Mouse (Mus musculus): Measurements from ENCODE around the gene Lta. TPM values are rescaled to one million over a fixed set of nuclear protein-coding genes. Genes with fewer than 3 reads are reported as not detected.
A peak's percentile ranks its signal among the peaks of the same experiment; 100 is the strongest.
"Not testable (repeated sequence)": the region's sequence is repeated elsewhere in the genome, so short reads cannot be mapped to it uniquely, and the experiment has no call there.

The Lta gene
- polyA plus RNA-seq, 1 experiment from 2014 or later = not detected

DNA sequence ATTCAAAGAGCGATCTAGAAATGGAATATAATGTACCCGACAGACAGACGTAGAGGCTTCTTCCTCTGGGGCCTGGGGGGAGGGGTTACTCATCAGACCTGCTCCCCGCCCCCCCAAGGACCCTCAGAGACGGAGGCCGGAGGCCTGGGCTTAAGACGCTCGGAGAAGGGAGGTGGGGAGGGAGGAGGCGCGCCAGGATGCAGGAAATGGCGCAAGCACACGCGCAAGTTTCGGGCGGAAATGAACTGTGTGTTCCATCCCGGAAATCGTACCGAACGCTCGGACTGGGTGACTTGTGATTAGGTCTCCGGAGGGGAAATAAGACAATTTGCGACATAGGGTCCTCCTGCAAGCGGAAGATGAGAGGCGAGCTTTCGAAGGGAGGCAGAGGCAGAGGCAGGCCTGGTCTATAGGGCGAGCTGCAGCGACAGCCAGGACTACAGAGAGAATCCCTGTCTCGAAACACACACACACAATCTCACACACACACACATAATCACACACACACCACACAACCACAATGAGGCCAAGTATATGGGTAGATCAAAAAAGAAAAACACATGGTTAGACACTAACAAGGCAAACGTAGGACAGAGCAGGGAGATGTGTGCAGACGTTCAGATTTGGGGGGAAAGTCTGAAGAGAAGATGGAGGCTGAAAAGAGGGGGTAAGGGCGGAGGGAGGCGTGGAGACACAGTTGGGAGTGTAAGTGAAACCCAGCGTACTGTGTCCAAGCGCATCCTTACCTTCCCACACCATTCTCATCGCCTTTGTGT, 30.7 kb upstream of the Lta start, which contains the start of gene Nfkbil1:
TSS of gene Nfkbil1 (minus strand) at position 179 of the 776 bp plus-strand sequence.
- no peaks in the 10 kb centered on the region for H3K27me3 ChIP-seq (replicated peaks)
- H3K27ac ChIP-seq = peak within 1 kb of the TSS; percentile 90
- H3K9ac ChIP-seq = peak within 1 kb of the TSS; percentile 90
- peak within 1 kb of the TSS; percentile 96 for H3K4me2 ChIP-seq
- H3K36me3 ChIP-seq = peaks cover 21% of the 10 kb centered on the region
- 1% methylated on average over 35 of the region's 35 CpGs for WGBS (ENCODE audit: insufficient replicate concordance)
- peak within 1 kb of the TSS; percentile 77 for H3K4me3 ChIP-seq
- H3K4me1 ChIP-seq = peaks cover 66% of the 10 kb centered on the region
- no peaks in the 10 kb centered on the region for H3K9me3 ChIP-seq (replicated peaks)
- ATAC-seq = peak; percentile 79

GRCm38 (mm10) chr17:35234903-35235302, 29.8 kb upstream of the Lta start:
- Histone ChIP-seq H3K36me3 (peaks cover 30% of the 10 kb centered on the region), H3K4me2 (peak overlapping the region; percentile 96), H3K4me1 (peaks cover 59% of the 10 kb centered on the region), H3K27ac (peak overlapping the region; percentile 90), H3K9me3 (replicated peaks) (no peaks in the 10 kb centered on the region), H3K9ac (peak overlapping the region; percentile 90), H3K4me3 (peak overlapping the region; percentile 77), H3K27me3 (replicated peaks) (no peaks in the 10 kb centered on the region)
- no peak; the same call in 1 of the 2 replicates for ATAC-seq
- WGBS (ENCODE audit: insufficient replicate concordance) = 1% methylated on average over 31 of the region's 31 CpGs

GRCm38 (mm10) chr17:35234090-35234489, 28.9 kb upstream of the Lta start:
- Histone ChIP-seq H3K4me3 (peak overlapping the region; percentile 77), H3K4me2 (peak overlapping the region; percentile 96), H3K27ac (peak overlapping the region; percentile 49), H3K36me3 (peaks cover 38% of the 10 kb centered on the region), H3K4me1 (peaks cover 56% of the 10 kb centered on the region), H3K9ac (0 out of 2 replicates have a peak overlapping the region, but pooled peaks have one; percentile 90)
- WGBS (ENCODE audit: insufficient replicate concordance) = 62% methylated on average over 7 of the region's 7 CpGs
- not testable (repeated sequence) for H3K9me3 ChIP-seq (replicated peaks); H3K27me3 ChIP-seq (replicated peaks); ATAC-seq

DNA sequence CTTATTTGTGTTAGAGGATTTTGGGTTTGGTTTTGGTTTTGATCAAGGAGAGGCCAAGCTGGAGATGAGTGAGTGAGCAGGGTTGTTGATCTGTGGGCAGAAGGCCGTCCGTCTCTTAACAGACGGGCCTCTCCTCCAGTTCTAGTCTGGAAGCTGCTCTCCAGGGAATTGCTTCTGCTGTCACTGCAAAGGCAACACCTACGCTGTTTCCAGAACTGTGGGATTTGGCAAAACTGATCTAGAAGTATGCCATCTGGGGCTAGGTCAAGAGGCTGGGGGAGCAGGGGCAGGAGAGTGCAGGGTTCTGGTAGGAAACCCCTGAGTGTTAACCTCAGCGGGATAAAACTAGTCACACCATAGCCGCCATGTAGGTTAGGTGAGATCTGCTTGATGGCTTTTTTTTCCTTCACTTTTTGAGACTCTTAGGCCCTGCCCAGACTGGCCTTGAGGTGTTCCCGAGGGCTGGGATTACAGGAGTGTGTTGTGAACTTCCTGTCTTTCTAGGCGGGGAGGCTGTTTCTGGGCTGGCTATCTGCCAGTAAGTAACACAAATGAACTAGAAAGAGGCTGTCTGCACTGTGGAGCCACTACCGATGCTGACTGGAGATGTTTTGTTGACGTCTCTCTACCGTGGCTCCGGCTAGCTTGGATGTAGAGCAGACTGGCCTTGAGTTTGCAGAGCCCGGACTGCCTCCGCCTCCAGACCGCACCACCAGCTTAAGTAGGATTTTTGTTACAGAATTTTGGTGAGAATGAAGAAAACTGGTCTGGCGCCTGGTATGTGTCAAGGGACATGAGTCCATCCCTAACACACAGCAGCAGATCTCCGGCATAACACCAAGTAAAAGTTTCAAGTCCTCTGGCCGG, 28.2 kb upstream of the Lta start, which contains the start of gene Atp6v1g2:
TSS of gene Atp6v1g2 (plus strand) at position 547 of the 867 bp plus-strand sequence.
- Histone ChIP-seq H3K36me3 (peaks cover 45% of the 10 kb centered on the region), H3K27me3 (replicated peaks) (no peaks in the 10 kb centered on the region), H3K27ac (peak within 1 kb of the TSS; percentile 90), H3K4me1 (peaks cover 56% of the 10 kb centered on the region), H3K9me3 (replicated peaks) (no peaks in the 10 kb centered on the region), H3K4me3 (peak within 1 kb of the TSS; percentile 77), H3K4me2 (peak within 1 kb of the TSS; percentile 96), H3K9ac (peak within 1 kb of the TSS; percentile 90)
- 71% methylated on average over 18 of the region's 18 CpGs for WGBS (ENCODE audit: insufficient replicate concordance)
- ATAC-seq = no peak

DNA sequence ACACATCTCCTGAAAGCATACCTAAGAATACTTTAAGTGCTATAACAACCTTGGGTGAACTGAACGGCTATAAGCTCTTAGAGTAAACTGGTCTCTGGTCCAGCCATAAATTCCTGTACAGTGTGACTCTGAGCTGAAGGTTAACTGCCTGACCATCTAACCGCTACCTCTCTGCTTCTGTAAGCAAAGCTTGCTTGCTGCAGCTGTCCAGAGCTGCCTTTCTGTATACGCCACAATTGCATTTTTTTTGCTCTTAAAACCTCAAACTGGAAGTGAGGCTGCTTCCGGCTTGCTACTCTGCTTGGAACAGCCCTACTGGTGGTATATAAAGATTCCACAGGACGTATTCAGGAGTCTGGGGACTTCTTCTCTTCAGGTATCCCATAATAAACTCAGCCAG, 27.5 kb upstream of the Lta start:
- WGBS (ENCODE audit: insufficient replicate concordance) = 67% methylated on average over 5 of the region's 5 CpGs
- no peak overlapping the region for H3K9ac ChIP-seq

GRCm38 (mm10) chr17:35232043-35232442, 26.9 kb upstream of the Lta start:
- Histone ChIP-seq H3K4me1 (peaks cover 54% of the 10 kb centered on the region), H3K9me3 (replicated peaks) (no peaks in the 10 kb centered on the region), H3K4me2 (peak overlapping the region; percentile 96), H3K9ac (no peak overlapping the region), H3K27ac (peak overlapping the region; percentile 49; the same call in 1 of the 2 replicates), H3K27me3 (replicated peaks) (no peaks in the 10 kb centered on the region), H3K4me3 (0 out of 2 replicates have a peak overlapping the region, but pooled peaks have one; percentile 3), H3K36me3 (peaks cover 57% of the 10 kb centered on the region)
- WGBS (ENCODE audit: insufficient replicate concordance) = 11% methylated on average over 12 of the region's 12 CpGs
- no peak for ATAC-seq

More for the DNA sequence above, 27.5 kb upstream of the Lta start:
- H3K4me3 ChIP-seq = 0 out of 2 replicates have a peak overlapping the region, but pooled peaks have one; percentile 3
- peaks cover 52% of the 10 kb centered on the region for H3K36me3 ChIP-seq
- H3K4me2 ChIP-seq = peak overlapping the region; percentile 96
- no peaks in the 10 kb centered on the region for H3K9me3 ChIP-seq (replicated peaks)
- H3K27me3 ChIP-seq (replicated peaks) = no peaks in the 10 kb centered on the region
- peaks cover 56% of the 10 kb centered on the region for H3K4me1 ChIP-seq
- no peak for ATAC-seq
- H3K27ac ChIP-seq = peak overlapping the region; percentile 49

- no peak for ATAC-seq
- peaks cover 57% of the 10 kb centered on the region for H3K36me3 ChIP-seq
- peaks cover 57% of the 10 kb centered on the region for H3K4me1 ChIP-seq
- WGBS (ENCODE audit: insufficient replicate concordance) = 80% methylated on average over 10 of the region's 10 CpGs
- H3K27ac ChIP-seq = no peak overlapping the region
- H3K9ac ChIP-seq = no peak overlapping the region
- no peaks in the 10 kb centered on the region for H3K27me3 ChIP-seq (replicated peaks)
- H3K4me3 ChIP-seq = no peak overlapping the region
- no peaks in the 10 kb centered on the region for H3K9me3 ChIP-seq (replicated peaks)
- H3K4me2 ChIP-seq = no peak overlapping the region
Observed at GRCm38 (mm10) chr17:35231022-35231421, 25.9 kb upstream of the Lta start.

GRCm38 (mm10) chr17:35226561-35227046, 21.5 kb upstream of the Lta start:
- no peak overlapping the region for H3K27ac ChIP-seq
- no peaks in the 10 kb centered on the region for H3K9me3 ChIP-seq (replicated peaks)
- 67% methylated on average over 14 of the region's 14 CpGs for WGBS (ENCODE audit: insufficient replicate concordance)
- H3K27me3 ChIP-seq (replicated peaks) = no peaks in the 10 kb centered on the region
- H3K4me2 ChIP-seq = no peak overlapping the region
- no peak overlapping the region for H3K9ac ChIP-seq
- no peak overlapping the region for H3K4me3 ChIP-seq
- ATAC-seq = no peak
- H3K4me1 ChIP-seq = peaks cover 34% of the 10 kb centered on the region
- H3K36me3 ChIP-seq = peaks cover 71% of the 10 kb centered on the region

DNA sequence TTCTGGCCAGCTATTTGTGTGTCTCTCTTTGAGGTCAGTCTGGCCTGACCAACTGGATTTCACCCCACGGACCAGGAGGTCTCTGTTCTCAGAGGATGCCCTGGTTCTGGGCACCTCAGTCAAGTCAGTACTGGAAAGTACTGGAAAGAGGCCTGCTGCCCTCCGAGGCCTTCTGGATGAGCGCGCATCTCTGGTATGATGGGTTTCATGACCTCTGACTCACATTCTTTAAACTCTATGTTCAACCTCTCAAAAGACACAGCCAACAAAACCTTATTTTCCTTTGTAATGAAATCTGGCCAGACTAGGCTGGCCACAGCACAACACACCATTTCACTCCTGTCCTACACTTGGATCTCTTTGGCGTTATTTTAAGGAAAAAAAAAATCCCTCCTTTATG, 20.3 kb upstream of the Lta start:
- 90% methylated on average over 5 of the region's 5 CpGs for WGBS (ENCODE audit: insufficient replicate concordance)
- no peak overlapping the region for H3K4me2 ChIP-seq
- no peaks in the 10 kb centered on the region for H3K9me3 ChIP-seq (replicated peaks)
- H3K27ac ChIP-seq = no peak overlapping the region
- no peaks in the 10 kb centered on the region for H3K27me3 ChIP-seq (replicated peaks)
- no peak overlapping the region for H3K4me3 ChIP-seq
- H3K36me3 ChIP-seq = peaks cover 69% of the 10 kb centered on the region
- ATAC-seq = no peak
- H3K9ac ChIP-seq = no peak overlapping the region
- H3K4me1 ChIP-seq = peaks cover 27% of the 10 kb centered on the region

DNA sequence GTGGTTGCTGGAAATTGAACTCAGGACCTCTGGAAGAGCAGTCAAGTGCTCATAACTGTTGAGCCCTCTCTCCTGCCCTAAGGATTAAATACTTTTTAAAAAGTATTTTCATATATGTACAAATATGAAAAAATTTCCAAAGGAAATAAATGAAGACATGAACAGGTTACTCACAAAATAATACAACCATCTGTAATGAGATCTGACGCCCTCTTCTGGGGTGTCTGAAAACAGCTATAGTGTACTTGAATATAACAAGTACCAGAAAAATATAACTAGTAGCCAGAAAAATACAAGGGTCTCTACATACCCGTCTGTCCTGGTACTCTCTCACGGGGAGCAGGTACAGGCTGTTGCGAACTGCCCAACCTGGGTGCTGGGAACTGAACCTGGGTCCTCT, 19.5 kb upstream of the Lta start:
- WGBS (ENCODE audit: insufficient replicate concordance) = 86% methylated on average over 4 of the region's 4 CpGs
- Histone ChIP-seq H3K27ac (no peak overlapping the region), H3K27me3 (replicated peaks) (no peaks in the 10 kb centered on the region), H3K4me3 (no peak overlapping the region), H3K9ac (no peak overlapping the region), H3K4me1 (peaks cover 35% of the 10 kb centered on the region), H3K9me3 (replicated peaks) (no peaks in the 10 kb centered on the region), H3K4me2 (no peak overlapping the region), H3K36me3 (peaks cover 69% of the 10 kb centered on the region)
- no peak for ATAC-seq

DNA sequence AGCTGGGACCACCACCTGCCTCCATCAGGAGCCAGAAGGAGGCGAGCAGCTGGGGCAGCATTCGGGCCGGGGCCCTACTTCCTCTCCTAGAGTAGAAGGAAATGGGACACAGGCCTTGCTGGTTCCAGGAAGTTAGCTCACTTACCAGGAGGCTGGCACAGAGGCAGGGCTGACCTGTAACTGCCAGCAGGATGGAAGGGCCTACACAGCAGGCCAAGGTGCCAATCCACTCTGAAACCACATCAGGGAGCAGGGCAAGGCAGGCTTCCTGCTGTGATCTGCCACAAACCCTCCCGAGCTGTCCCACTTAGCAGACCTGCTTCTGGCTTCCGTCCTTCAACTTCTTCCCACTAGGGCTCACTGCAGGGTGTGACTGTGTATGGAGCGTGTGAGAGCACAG, 17.1 kb upstream of the Lta start:
- H3K4me3 ChIP-seq = no peak overlapping the region
- no peak overlapping the region for H3K4me2 ChIP-seq
- peaks cover 47% of the 10 kb centered on the region for H3K36me3 ChIP-seq
- H3K27me3 ChIP-seq (replicated peaks) = no peaks in the 10 kb centered on the region
- H3K9ac ChIP-seq = no peak overlapping the region
- H3K27ac ChIP-seq = peak overlapping the region; percentile 17; the same call in 1 of the 2 replicates
- 52% methylated on average over 6 of the region's 6 CpGs for WGBS (ENCODE audit: insufficient replicate concordance)
- peaks cover 49% of the 10 kb centered on the region for H3K4me1 ChIP-seq
- no peak for ATAC-seq
- H3K9me3 ChIP-seq (replicated peaks) = no peaks in the 10 kb centered on the region

Measured in liver, embryonic 12.5 days (tissue).